Mouse (Mus musculus) embryonic facial prominence, embryonic 12.5 days (tissue): ENCODE results near the gene Fam3b. TPM values are rescaled to one million over a fixed set of nuclear protein-coding genes. Genes with fewer than 3 reads are reported as not detected.

Source experiments
- ATAC-seq: fragments of 200-750 bp; cut with Nextera tagmentation; 2 replicates; pipeline ENCODE4 v1.8.0; 2017; ENCODE audit not compliant: insufficient number of reproducible peaks, insufficient read depth, low FRiP score, low TSS enrichment
- H3K27ac ChIP-seq: fragments of 300-500 bp; sonication (generic); 2 replicates; pipeline ENCODE4 v1.5.1; 2016; ENCODE audit warnings: mild to moderate bottlenecking
- H3K27me3 ChIP-seq: fragments of 300-500 bp; sonication (generic); 2 replicates; pipeline ENCODE4 v1.6.1; 2016; ENCODE audit warnings: mild to moderate bottlenecking, moderate library complexity
- H3K36me3 ChIP-seq: fragments of 300-500 bp; sonication (generic); 2 replicates; pipeline ENCODE4 v1.6.1; 2016; ENCODE audit warnings: mild to moderate bottlenecking
- H3K4me1 ChIP-seq: fragments of 300-500 bp; sonication (generic); 2 replicates; pipeline ENCODE4 v1.6.1; 2016
- H3K4me2 ChIP-seq: fragments of 300-500 bp; sonication (generic); replicated peaks from 2 replicates; pipeline ENCODE4 v1.6.1; 2016; ENCODE audit warnings: mild to moderate bottlenecking, moderate library complexity
- H3K4me3 ChIP-seq: fragments of 300-500 bp; sonication (generic); 2 replicates; pipeline ENCODE4 v1.5.1; 2016; ENCODE audit warnings: mild to moderate bottlenecking
- H3K9ac ChIP-seq: fragments of 300-500 bp; sonication (generic); 2 replicates; pipeline ENCODE4 v1.6.1; 2016; ENCODE audit warnings: mild to moderate bottlenecking, moderate library complexity
- H3K9me3 ChIP-seq: fragments of 300-500 bp; sonication (generic); 2 replicates; pipeline ENCODE4 v1.6.1; 2016; ENCODE audit warnings: mild to moderate bottlenecking, moderate library complexity
- WGBS: fragments of 180-500 bp; shearing (Covaris S2); methylation state at CpG from one replicate; pipeline ENCODE4 v1.1.7; 2016; 5-methylcytosine and 5-hydroxymethylcytosine counted together
- polyA plus RNA-seq: library from polyadenylated mRNA; unstranded; fragments of >200 nt; fragmentation: Nextera tagmentation; extraction: Ambion mirVana; gene quantifications from 2 replicates; pipeline ENCODE4 v1.2.1, GENCODE M21; 2016

Gene Fam3b
- polyA plus RNA-seq, 1 experiment from 2014 or later, result not detected

DNA sequence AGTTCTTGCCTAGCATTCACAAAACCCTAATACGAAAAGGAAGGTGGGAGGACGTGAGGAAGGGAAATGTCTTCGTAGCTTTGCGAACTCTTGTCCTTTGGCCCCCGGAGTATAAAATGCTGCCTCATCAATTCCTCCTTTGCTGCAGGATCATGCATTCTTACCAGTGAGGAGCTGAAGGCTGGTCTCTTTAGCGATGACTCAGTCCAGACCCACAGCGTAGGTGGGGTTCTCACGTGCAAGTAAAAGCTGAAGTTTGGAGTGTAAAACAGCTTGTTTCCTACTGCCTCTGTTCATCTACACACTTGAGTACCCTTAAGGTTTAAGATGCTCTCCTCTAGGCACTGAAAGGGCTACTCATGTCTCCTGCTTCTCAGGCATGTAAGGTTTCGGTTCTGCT, 72.6 kb downstream of the Fam3b start:
- no peak for ATAC-seq
- Histone ChIP-seq H3K36me3 (no peaks in the 10 kb centered on the region), H3K27me3 (no peaks in the 10 kb centered on the region), H3K9me3 (no peaks in the 10 kb centered on the region), H3K4me3 (no peak overlapping the region), H3K9ac (no peak overlapping the region), H3K27ac (no peak overlapping the region), H3K4me2 (no peak overlapping the region), H3K4me1 (no peaks in the 10 kb centered on the region)
- WGBS, result 87% methylated on average over 9 of the region's 9 CpGs

DNA sequence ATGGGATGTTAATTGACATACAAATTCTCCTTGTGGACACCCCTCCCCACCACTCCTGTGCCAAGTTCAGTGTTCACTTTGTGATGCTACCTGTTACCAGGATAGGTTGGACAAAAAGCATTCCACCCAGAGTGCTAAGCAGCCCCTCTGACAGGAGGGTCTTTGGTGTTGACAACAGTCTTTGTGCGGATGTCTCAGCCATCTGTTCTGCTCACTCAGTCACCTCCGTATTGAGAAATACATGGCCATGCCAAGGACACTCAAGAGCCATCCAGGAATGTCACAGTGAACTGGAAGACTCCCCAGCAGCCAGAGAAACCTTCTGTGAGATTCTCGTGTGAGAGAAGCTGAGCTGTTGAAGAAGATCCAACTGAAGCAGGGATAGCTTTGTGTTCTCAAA, 76.4 kb downstream of the Fam3b start:
- H3K27ac ChIP-seq, result no peak overlapping the region
- WGBS, result 81% methylated on average over 3 of the region's 3 CpGs
- H3K9ac ChIP-seq, result no peak overlapping the region
- no peaks in the 10 kb centered on the region for H3K36me3 ChIP-seq
- H3K9me3 ChIP-seq, result no peaks in the 10 kb centered on the region
- no peak overlapping the region for H3K4me3 ChIP-seq
- H3K4me1 ChIP-seq, result no peaks in the 10 kb centered on the region
- ATAC-seq, result no peak
- H3K4me2 ChIP-seq, result no peak overlapping the region
- H3K27me3 ChIP-seq, result no peaks in the 10 kb centered on the region

DNA sequence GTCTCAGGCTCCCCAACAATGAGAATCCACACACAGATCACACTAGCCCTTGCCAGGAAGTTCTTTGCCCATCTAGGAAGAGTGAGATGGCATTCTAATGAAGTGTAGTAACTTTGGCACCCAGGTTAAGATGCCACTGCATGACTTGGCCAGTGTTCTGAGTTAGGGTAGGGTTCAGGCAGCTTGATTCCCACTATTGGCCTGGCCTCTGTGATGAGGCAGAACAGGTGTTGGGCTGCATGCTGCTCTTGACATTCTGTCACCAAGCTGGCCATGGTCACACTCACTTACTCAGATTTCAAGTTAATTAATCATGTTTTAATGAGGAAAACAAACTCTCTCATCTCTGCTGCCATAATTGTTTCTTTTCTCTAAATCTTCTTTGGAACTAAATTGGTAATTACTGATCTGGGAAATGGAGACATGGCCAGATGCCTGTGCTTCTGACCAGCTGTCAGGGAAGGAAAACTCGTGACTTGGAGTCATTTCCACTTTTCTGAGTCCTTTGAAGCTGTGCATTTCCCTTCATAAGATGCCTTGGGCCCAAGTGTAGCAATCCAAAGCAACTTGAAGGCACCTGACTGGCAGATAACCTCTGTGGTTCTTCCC, 77.1 kb downstream of the Fam3b start:
- no peaks in the 10 kb centered on the region for H3K36me3 ChIP-seq
- H3K4me1 ChIP-seq, result no peaks in the 10 kb centered on the region
- no peak overlapping the region for H3K9ac ChIP-seq
- H3K27ac ChIP-seq, result no peak overlapping the region
- H3K27me3 ChIP-seq, result no peaks in the 10 kb centered on the region
- H3K4me2 ChIP-seq, result no peak overlapping the region
- 33% methylated on average over 1 of the region's 1 CpGs for WGBS
- no peak overlapping the region for H3K4me3 ChIP-seq
- no peak for ATAC-seq
- no peaks in the 10 kb centered on the region for H3K9me3 ChIP-seq

GRCm38 (mm10) chr16:97434206-97434605, 80.4 kb downstream of the Fam3b start:
- no peaks in the 10 kb centered on the region for H3K9me3 ChIP-seq
- WGBS, result 70% methylated on average over 2 of the region's 2 CpGs
- no peak overlapping the region for H3K4me3 ChIP-seq
- H3K27ac ChIP-seq, result no peak overlapping the region
- no peaks in the 10 kb centered on the region for H3K36me3 ChIP-seq
- no peak overlapping the region for H3K4me2 ChIP-seq
- no peak overlapping the region for H3K9ac ChIP-seq
- no peak for ATAC-seq
- no peaks in the 10 kb centered on the region for H3K4me1 ChIP-seq
- H3K27me3 ChIP-seq, result no peaks in the 10 kb centered on the region

GRCm38 (mm10) chr16:97431328-97431727, 83.3 kb downstream of the Fam3b start:
- no peaks in the 10 kb centered on the region for H3K36me3 ChIP-seq
- H3K9me3 ChIP-seq, result no peaks in the 10 kb centered on the region
- no peak overlapping the region for H3K9ac ChIP-seq
- H3K4me3 ChIP-seq, result no peak overlapping the region
- H3K4me1 ChIP-seq, result no peaks in the 10 kb centered on the region
- no peak overlapping the region for H3K27ac ChIP-seq
- H3K27me3 ChIP-seq, result no peaks in the 10 kb centered on the region
- H3K4me2 ChIP-seq, result no peak overlapping the region
- WGBS, result 81% methylated on average over 4 of the region's 4 CpGs
- ATAC-seq, result no peak

DNA sequence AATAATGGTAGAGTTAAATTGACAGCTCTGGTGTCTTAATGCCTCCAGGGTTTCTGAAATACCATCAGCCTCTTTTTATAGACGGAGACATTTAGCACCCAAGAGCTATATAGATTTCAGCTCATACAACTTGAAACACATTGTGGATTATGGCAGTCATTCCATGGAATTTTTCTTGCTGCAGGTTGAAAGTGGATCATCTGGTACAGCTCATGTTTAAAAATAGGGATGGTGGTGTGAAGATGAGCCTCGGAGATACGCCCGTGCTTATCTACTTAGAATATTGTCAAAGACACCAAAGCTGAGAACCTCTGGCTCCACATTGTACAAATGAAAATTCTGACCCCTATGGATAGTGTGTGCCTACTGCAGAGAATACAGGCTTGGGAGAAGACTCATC, 84.5 kb downstream of the Fam3b start:
- ATAC-seq, result no peak
- no peaks in the 10 kb centered on the region for H3K9me3 ChIP-seq
- WGBS, result 84% methylated on average over 4 of the region's 4 CpGs
- H3K36me3 ChIP-seq, result no peaks in the 10 kb centered on the region
- H3K4me2 ChIP-seq, result no peak overlapping the region
- H3K4me1 ChIP-seq, result no peaks in the 10 kb centered on the region
- no peak overlapping the region for H3K27ac ChIP-seq
- H3K27me3 ChIP-seq, result no peaks in the 10 kb centered on the region
- H3K9ac ChIP-seq, result no peak overlapping the region
- no peak overlapping the region for H3K4me3 ChIP-seq

- H3K27me3 ChIP-seq, result no peaks in the 10 kb centered on the region
- 86% methylated on average over 3 of the region's 3 CpGs for WGBS
- no peak for ATAC-seq
Measured at GRCm38 (mm10) chr16:97428026-97428425, 86.6 kb downstream of the Fam3b start.

DNA sequence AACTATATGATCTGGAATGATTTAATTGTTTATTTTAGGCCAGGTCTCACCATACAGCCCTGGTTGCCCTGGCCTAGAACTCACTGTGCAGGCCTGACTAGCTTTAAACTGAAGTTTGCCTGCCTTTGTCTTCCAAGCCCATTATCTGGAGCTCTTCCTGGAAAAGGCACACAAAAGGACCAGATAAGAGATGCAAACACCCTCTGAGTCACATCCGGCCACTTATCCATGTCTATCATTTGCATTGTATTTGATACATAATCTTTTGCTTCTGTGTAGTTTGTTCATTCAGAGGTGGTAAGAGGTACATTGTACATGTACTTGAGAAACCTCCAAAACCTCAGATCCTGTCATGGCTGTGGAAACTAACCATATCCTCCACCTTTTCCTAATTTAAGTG, 91.0 kb downstream of the Fam3b start:
- ATAC-seq, result no peak

More at GRCm38 (mm10) chr16:97428026-97428425, 86.6 kb downstream of the Fam3b start:
- H3K36me3 ChIP-seq, result no peaks in the 10 kb centered on the region
- no peak overlapping the region for H3K9ac ChIP-seq
- no peaks in the 10 kb centered on the region for H3K9me3 ChIP-seq
- H3K27ac ChIP-seq, result no peak overlapping the region
- H3K4me3 ChIP-seq, result no peak overlapping the region
- no peaks in the 10 kb centered on the region for H3K4me1 ChIP-seq
- no peak overlapping the region for H3K4me2 ChIP-seq

DNA sequence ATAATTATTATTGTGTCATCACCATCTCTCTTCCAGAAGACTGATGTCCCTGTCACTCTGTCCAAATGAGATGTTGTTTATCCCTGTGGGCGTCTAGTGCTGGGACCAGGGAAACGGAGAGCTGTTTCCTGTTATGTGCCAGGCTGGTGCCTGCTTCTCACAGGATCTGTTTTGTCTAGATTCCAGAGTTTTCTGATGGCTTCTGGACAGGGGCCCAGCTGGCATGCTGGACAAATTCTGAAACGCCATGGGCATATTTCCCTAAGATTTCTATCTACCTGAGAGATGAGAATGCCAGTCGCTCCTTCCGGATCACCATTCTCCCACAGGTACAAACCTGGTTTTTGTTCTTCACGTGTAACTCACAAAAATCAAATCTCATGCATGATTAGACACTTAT, 92.9 kb downstream of the Fam3b start:
- Histone ChIP-seq H3K27me3 (no peaks in the 10 kb centered on the region), H3K27ac (no peak overlapping the region), H3K9ac (no peak overlapping the region), H3K4me1 (no peaks in the 10 kb centered on the region), H3K36me3 (no peaks in the 10 kb centered on the region), H3K4me2 (no peak overlapping the region), H3K4me3 (no peak overlapping the region), H3K9me3 (no peaks in the 10 kb centered on the region)
- 79% methylated on average over 6 of the region's 6 CpGs for WGBS
- ATAC-seq, result no peak

More for the DNA sequence above, 91.0 kb downstream of the Fam3b start:
- Histone ChIP-seq H3K27me3 (no peaks in the 10 kb centered on the region), H3K9me3 (no peaks in the 10 kb centered on the region), H3K36me3 (no peaks in the 10 kb centered on the region), H3K4me3 (no peak overlapping the region), H3K4me1 (no peaks in the 10 kb centered on the region), H3K9ac (no peak overlapping the region), H3K27ac (no peak overlapping the region), H3K4me2 (no peak overlapping the region)
- 84% methylated on average over 1 of the region's 1 CpGs for WGBS

Other genes starting within 250 kb of the Fam3b start
- gene Bace2, start 158.1 kb downstream of the Fam3b start, polyA plus RNA-seq, result 7.2 and 8.3 TPM in 2 replicates
- 0.37 and 0.43 TPM in 2 replicates for gene Mx1, start 51.9 kb downstream of the Fam3b start, polyA plus RNA-seq
- 0.85 and 1.5 TPM in 2 replicates for gene Tmprss2, start 96.4 kb upstream of the Fam3b start, polyA plus RNA-seq
- 8.0 and 8.9 TPM in 2 replicates for gene Ripk4, start 249.0 kb upstream of the Fam3b start, polyA plus RNA-seq